Mouse (Mus musculus) erythroid progenitor cell, adult 5-6 weeks (primary cell): ENCODE measurements around the gene Esyt3. TPM values are rescaled to one million over a fixed set of nuclear protein-coding genes. Genes with fewer than 3 reads are reported as not detected.

Source experiments
- ATAC-seq: replicated peaks from 2 replicates; pipeline ENCODE4 v1.8.0; 2016; ENCODE audit warnings: moderate number of reproducible peaks, mild to moderate bottlenecking, moderate TSS enrichment, inconsistent platforms; ENCODE audit not compliant: poor library complexity, low FRiP score, severe bottlenecking
- total RNA-seq, 2 experiments: library from RNA; stranded (forward) in 1 of 2; stranded (reverse) in 1 of 2; fragments of 150-400 nt in 1 of 2; fragments of 186-747, 209-891 nt in 1 of 2; gene quantifications; 2 replicates each; pipeline versions ENCODE4 v1.2.3 to v1.2.4; 2015 to 2017; ENCODE audit warnings: low replicate concordance in 2 of 2

Esyt3 gene
- total RNA-seq, 2 experiments from 2014 or later, result not detected

DNA sequence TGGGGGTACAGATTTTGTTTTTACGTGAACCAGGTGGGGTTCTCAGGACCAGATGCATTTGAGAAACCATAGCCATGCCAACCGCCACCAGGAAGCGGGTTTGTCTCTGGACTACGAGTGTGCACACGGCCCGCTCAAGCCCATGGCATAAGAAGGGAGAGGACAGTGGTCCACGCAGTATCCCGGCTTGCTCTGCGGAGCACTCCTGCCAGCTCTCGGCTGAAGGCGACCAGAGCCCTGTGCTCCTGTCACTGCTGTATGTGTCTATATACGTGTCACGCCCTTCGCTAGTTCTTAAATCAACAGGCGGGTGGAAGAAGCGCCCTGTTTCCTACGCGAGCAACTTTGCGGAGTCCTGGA, 816 bp downstream of the Esyt3 start:
- ATAC-seq, result no peak

DNA sequence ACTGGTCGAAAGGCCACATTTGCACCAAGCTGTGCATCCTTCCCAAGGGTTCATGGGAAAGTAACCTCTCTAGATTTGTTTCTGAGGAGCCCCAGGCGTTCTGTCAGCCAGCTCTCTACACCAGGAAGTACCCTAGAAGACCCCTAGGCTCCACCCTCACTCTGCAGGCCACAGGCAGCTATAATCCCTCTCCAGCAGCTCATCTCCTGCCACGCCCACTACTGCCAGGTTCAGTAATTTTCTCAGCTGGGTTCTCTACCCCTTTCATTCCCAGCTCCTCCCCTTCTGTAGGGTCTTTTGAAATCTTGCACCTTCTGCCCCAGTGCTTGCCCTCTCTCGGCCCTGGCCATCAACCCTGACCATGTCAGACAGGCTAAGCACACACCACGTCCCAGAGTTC, 2.4 kb downstream of the Esyt3 start:
- no peak for ATAC-seq

DNA sequence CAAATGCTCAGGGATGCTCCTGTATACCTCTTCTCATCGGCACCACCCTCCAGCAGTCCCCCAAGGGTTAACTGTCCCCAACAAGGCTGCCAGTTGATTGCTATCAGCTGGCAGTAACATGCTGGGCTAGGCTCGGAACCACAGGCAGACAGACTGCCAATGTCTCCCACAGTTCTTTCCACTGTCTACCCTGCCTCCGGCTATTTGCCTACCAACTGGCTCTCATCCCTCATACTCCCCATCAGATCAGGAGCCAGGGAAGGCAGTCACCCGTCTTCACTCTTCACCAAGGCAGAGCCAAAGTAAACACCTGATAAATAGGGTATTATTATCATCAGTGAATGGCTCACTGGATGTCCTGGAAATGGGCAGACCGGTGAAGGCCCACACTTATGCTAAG, 3.6 kb downstream of the Esyt3 start:
- ATAC-seq, result no peak

DNA sequence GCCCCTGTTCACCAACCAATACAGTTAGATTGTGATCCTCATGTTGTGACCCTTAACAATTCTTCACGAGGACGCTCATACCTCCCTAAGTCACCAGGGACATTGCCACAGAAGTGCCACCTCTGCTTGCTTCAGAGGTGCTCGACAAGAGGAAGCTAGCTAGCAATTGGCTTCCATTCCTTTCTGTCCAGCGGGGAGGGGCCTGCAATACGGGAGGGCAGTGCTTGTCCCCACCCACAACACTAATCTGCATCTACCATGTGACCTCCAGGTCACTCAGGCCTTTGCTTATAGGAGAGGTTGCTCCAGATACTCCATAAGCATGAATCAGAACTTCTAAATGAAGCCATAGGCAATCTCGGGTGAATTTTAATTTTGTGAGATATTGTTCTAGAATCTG, 5.0 kb downstream of the Esyt3 start:
- no peak for ATAC-seq

DNA sequence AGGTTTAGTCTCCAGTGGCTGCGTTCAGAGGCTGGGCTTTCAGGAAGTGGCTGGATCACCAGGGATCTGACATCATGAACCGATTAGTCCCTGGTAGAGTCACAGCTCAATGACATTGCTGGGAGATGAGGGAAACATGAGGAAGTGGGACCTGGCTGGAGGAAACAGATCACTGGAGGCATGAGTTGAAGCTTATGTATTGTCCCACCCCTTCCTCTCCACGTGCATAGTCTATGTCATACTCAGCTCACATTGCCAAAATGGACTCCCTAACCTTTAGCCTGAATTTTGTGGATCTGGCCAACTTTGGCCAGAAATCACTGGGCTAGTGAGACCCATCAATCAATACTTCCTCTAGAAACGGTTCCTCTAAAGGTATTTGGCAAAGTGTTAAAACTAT, 5.4 kb downstream of the Esyt3 start:
- ATAC-seq, result no peak

DNA sequence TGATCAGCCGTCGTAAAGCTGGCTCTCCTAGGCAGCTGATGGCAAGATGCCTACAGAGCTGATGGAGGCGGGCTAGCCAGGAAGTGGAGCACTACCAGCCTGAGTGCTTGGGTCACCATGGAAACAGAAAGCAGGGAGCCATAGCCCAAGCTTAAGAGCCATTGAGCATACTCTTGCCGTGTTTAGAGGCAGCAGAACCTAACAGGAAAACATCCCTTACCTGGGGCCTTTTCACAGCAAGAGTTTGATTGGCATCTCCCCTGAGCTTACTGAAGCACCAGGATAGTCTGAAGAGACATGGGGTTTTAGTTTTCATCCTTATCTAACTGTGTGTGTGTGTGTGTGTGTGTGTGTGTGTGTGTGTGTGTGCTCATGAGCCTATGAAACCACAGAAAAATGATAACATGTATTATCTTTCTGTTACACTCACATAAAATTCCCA, 13.0 kb downstream of the Esyt3 start:
- ATAC-seq, result no peak

DNA sequence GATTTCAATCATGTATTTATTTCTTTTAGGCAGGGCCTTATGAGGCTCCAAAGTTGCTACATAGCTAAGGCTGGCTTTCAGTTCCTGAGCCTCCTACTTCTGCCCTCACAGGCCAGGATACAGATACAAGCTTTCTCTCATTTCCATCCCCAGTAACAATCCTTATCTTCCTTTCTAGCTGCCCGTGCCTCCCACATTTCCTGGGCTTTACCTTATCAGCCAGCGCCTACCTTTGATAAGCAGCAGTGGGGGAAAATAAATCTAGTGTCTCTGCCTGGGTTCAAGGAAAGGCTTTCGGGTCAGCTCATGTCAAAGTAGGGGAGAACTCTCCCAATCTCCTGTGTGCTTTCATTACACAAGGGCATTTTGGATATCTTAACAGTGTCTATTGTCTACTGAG, 16.8 kb downstream of the Esyt3 start:
- ATAC-seq, result no peak

DNA sequence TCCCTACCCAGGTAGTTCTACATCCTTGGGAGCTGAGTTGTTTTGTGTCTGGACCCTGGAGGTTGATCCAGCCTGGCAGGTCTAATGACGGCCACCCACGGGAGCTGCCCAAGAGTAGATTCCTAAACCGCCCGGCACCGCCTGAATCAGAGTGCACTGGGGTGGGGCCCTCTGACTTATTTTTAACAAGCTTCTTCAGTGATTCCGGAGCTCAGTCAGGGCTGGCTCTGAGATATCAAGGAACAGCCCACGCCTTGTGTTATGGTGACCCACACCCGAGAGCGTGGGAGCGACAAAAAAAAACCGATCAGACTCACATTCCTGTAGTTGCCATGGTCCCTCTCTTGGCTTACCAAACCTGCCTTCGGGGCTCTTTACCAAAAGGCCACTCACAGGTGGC, 18.2 kb downstream of the Esyt3 start:
- no peak for ATAC-seq

DNA sequence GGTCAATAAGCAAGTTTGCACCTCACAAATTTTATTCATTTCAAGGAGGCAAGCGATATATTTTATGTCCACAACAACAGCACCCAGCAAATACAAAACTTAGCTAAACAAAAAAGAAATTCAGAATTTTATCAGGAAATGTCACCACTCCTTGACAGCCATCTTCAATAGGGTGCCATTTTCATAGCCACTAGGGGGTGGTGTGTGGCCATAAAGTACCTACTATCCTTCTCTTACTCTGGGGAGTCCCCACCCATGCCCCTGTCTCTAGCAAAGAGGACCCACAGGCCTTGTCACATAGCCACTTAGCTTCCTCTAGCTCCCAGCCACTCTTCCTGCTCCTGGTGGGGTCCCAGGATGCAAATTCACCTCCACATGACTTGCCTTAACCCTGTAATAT, 19.2 kb downstream of the Esyt3 start:
- no peak for ATAC-seq

DNA sequence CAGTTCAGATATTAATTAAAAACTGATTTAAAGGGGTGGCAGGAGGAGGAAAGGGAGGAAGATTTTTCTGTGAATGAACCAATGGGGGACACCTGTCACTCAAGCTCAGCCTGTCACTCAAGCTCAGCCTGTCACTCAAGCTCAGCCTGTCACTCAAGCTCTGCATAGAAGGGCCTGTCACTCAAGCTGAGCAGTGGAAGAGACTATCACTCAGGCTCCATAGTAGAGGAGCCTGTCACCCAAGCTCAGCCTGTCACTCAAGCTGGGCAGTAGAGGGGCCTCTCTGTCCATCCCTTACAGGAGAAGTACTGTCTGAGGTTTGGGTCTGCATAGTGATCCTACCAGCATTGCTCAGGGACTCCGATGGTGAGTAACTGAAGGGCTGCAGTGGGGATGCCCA, 20.1 kb downstream of the Esyt3 start:
- no peak for ATAC-seq

DNA sequence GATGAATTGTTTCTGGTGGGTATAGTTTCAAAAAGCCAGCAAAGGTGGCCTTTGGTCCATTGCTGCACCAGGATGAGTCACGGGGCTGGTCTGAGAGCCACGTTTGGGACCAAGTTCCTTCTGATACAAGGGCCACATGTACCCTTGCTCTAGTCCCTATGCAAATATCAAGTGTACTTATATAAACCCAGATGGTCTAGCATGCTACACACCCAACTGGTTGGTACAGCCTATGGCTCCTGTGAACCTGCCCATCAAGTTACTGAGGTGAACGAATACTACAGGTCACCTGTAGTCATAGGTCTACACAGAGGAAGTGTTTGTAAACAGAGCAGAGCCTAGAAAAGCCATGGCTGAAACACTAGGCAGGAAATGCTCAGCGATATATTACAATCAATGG, 21.8 kb downstream of the Esyt3 start:
- ATAC-seq, result no peak

DNA sequence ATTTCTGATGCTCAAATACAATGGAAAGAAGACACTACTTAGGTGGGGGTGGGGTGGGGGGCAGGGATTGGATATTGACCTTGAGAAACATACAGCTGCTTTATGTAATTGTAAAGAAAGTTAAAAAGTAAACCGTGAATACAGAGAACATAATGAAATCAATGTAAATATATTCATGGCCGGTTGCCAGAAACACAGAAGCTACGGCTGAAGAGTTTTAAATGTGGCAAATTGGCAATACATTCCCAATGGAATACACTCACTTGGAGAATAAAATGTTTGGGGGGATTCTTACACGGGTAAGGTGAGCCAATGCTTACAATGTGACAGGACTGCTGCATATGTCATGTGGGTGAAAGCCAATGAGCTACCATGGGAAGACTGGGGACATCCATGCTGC, 31.5 kb downstream of the Esyt3 start:
- ATAC-seq, result no peak

DNA sequence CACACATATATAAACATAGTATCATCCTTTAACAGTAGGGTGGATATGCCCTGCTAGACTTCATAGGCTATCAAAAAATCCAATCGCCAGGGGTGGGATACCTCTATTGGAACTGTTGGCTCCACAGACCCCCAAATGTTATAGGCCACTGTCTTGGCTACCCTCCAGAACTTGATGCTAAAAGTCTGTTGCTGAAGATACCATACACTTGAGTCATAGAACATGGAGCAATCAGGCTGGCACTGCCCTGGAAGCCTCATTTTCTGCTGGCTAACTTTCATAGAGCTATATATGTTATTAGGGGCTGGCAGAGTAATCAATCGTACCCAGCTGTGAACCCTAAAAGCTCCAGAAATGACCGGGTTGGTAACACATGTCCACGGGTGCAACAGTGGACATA, 32.4 kb downstream of the Esyt3 start:
- ATAC-seq, result no peak

DNA sequence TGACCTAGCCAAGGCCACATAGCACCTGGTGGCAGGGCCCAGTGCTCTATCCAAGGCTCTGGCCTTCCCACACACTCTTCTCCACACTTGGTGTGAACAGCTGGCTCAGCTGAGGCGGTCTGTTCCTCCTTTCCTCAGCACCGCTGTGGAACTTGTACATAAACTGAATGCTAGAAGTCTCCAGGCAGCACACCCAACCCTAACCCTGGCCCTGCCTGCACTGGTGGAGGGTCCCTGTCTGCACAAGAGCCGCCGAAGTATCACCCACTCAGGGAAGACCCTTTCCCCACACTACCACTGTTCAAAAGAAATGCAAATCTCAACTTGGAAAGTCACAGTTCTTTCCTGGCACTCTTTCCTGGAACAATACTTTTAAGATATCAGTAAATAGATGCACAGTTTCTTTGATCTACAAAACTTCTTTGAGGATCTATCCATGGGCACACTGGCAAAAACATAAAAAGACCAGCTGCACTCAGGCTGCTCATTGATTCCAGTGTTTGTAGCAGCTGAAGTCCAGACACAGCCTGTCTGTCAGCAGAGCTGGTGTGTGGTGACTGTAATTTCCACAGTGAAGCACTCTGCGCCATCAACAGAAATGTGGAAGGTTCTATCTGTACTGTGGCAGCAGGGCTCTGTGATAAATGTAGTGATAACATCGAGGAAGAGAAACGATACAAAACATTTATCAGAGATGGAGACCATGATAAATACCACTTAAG, 33.0 kb downstream of the Esyt3 start:
- ATAC-seq, result no peak

DNA sequence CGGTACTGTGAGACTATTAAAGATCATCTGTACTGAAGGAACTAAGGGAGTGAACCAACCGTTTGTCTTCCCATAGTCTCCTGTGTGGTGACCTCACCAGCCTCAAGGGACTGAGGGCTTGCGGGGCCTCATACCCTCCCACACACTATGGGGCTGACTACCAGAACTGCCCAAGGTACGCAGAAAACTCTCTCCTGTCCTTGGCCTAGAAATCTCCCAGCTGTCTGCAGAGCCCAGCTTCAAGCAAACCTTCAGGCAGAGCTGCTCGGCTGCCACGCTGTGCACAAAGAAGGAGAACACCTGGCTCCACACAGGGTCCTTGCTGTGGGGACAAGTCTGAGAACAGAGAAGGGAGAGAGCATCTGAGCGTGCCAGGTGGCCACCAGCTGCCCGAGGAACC, 38.4 kb downstream of the Esyt3 start:
- ATAC-seq, result no peak

DNA sequence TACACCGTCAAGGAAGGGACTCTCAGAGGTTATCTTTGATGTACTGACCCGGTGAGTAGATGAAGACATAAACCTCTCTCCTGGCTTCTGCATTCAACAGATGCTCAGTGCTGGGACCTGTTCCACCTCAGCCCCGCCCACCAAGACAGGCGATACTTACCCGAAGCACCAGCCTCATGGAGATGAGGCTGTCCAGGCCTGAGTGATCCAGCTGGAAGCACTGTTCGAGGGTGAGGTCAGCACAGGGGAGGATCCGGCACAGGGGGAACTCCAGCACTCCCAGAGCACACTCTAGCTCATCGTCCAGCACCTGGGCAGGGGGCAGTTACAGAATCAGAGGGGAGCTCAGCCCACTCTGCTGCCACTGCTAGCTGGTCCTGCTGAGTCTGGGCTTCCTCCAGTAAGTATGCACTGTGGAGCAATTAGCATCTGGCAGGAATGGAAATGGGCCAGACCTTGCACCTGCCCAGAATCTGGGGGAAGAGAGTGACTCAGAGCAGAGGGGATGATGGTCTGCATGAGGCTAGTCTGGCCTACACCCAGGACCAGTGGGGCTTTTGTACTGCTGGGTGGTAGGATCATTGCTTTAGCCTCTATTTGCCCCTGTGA, 38.9 kb downstream of the Esyt3 start:
- no peak for ATAC-seq

DNA sequence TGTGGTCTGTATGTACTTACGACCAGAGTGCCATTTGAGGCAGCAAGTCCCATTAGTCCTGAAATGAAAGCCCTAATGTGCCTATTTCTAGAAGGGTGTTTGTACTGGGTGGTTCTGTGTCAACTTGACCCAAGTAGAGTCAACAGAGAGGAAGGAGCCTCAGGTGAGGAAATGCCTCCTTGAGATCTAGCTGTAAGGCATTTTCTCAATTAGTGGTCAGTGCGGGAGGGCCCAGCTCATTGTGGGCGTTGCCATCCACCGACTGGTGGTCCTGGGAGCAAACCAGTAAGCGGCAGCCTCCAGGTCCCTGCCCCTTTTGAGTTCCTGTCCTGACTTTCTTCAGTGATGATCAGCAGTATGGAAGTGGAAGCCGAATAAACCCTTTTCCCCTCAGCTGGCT, 52.1 kb downstream of the Esyt3 start:
- ATAC-seq, result no peak

DNA sequence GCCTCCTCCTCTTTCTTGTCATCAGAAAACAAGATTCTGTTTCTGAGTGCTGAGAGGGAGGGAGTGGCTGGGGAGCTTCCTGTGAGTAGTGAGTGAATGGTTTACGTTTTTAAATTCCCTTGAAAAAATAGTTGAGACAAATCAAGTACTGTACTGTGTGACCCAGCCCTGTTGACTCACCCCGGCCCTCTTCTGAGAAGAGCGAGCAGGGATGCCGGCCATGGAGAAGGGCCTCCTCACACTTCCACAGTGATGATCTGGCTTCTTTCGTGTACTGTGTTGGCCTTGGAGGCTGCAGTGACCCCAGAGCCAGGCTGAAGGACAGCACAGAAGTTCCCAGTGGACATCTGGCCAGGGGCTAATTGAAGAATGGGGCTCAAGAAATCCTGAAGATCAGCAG, 54.1 kb downstream of the Esyt3 start:
- ATAC-seq, result no peak
